7 mouse cellular contexts compared by ENCODE assay signal in genomic region chr10:81192968-81193501, GRCm38 (mm10). TPM values are rescaled to one million over a fixed set of nuclear protein-coding genes. Genes with fewer than 3 reads are reported as not detected.
DNase-seq lines count a peak whose midpoint lies in the region; ATAC-seq and TF ChIP-seq lines count a peak whose summit lies in the region.

No protein-coding gene starts in this region.

- ATAC-seq in embryonic facial prominence, embryonic 13.5 days (ENCODE audit: insufficient number of reproducible peaks, insufficient read depth, low FRiP score, low TSS enrichment, low read depth), result 0 out of 2 replicates have a peak, but pooled peaks have one; percentile 8
- ATAC-seq in hindbrain, embryonic 15.5 days (ENCODE audit: low FRiP score, low read depth), result peak; percentile 2; the same call in 1 of the 2 replicates
- peak; percentile 22 for ATAC-seq in lung, embryonic 16.5 days (ENCODE audit: low read depth)
- peak; percentile 11 for ATAC-seq in stomach, postnatal 0 days (ENCODE audit: low FRiP score, low TSS enrichment)

- WGBS in embryonic facial prominence, embryonic 13.5 days, result 3% methylated on average over 19 of the region's 19 CpGs
- WGBS in hindbrain, embryonic 15.5 days, result 3% methylated on average over 19 of the region's 19 CpGs
- 4% methylated on average over 19 of the region's 19 CpGs for WGBS in lung, embryonic 16.5 days
- 5% methylated on average over 19 of the region's 19 CpGs for WGBS in stomach, postnatal 0 days

- H3K27ac ChIP-seq in CH12.LX (ENCODE audit: insufficient read depth, low read depth), result peak overlapping the region; percentile 88
- peak overlapping the region; percentile 94 for H3K27ac ChIP-seq in embryonic facial prominence, embryonic 13.5 days
- peak overlapping the region; percentile 99 for H3K27ac ChIP-seq in hindbrain, embryonic 15.5 days (replicated peaks)
- peak overlapping the region; percentile 66; the same call in 1 of the 2 replicates for H3K27ac ChIP-seq in lung, embryonic 16.5 days (ENCODE audit: low read length)
- H3K27ac ChIP-seq in stomach, postnatal 0 days (replicated peaks), result peak overlapping the region; percentile 95

- DNase-seq in A20 (ENCODE audit: low read depth, low spot score) (peak; percentile 80), CH12.LX (ENCODE audit: extremely low read depth) (no peak)
- DNase-seq in stomach, postnatal 0 days (ENCODE audit: low spot score), result peak; percentile 48
- no peak for DNase-seq in urinary bladder, postnatal 36 days (ENCODE audit: low spot score in 2 of 2)

- peak overlapping the region; percentile 67 for H3K4me2 ChIP-seq in CH12.LX (ENCODE audit: insufficient read depth, low read depth, poor library complexity, severe bottlenecking)
- peak overlapping the region; percentile 96 for H3K4me2 ChIP-seq in embryonic facial prominence, embryonic 13.5 days
- H3K4me2 ChIP-seq in hindbrain, embryonic 15.5 days, result peak overlapping the region; percentile 99
- peak overlapping the region; percentile 95 for H3K4me2 ChIP-seq in lung, embryonic 16.5 days (ENCODE audit: low read depth, low read length)
- H3K4me2 ChIP-seq in stomach, postnatal 0 days (replicated peaks; ENCODE audit: low read depth), result peak overlapping the region; percentile 87

- peaks cover 31 to 62% of the 10 kb centered on the region in 2 experiments for H3K4me1 ChIP-seq in CH12.LX (ENCODE audit: control insufficient read depth in 1 of 2, insufficient read depth in 2 of 2)
- peaks cover 23% of the 10 kb centered on the region for H3K4me1 ChIP-seq in embryonic facial prominence, embryonic 13.5 days
- H3K4me1 ChIP-seq in hindbrain, embryonic 15.5 days (replicated peaks), result peaks cover 30% of the 10 kb centered on the region
- peaks cover 23% of the 10 kb centered on the region for H3K4me1 ChIP-seq in lung, embryonic 16.5 days (replicated peaks; ENCODE audit: control insufficient read depth, insufficient read depth, low read length)
- H3K4me1 ChIP-seq in stomach, postnatal 0 days (replicated peaks; ENCODE audit: control insufficient read depth, insufficient read depth), result peaks cover 2% of the 10 kb centered on the region; the same call in 1 of the 2 replicates

- TF ChIP-seq POLR2A in CH12.LX (IDR thresholded peaks at IDR 0.05; ENCODE audit: low read depth, low read length), result no peak

- in situ Hi-C loops in CH12.LX (cut with MboI; ENCODE audit: low pct_ligation_motif_present, low pct_unique_long_range_greater_than_20kb, low sequenced_read_pairs), result loop anchor here (10.0 kb wide), 1 partner anchor 162 kb away; the partner anchor contains the start of genes Hmg20b and Mfsd12

- TF ChIP-seq CTCF in CH12.LX (conservative IDR thresholded peaks at IDR 0.05 in 1 of 2, IDR thresholded peaks at IDR 0.05 in 1 of 2; ENCODE audit: low read depth in 2 of 2, low read length in 2 of 2), result no peak
- no peak for TF ChIP-seq CTCF in stomach, postnatal 0 days (IDR thresholded peaks at IDR 0.05; ENCODE audit: low read depth)

- dilution Hi-C loops in CH12.LX (cut with MboI; ENCODE audit: extremely low pct_ligation_motif_present, extremely low pct_unique_long_range_greater_than_20kb, low sequenced_read_pairs), result no loop called here

- H3K4me3 ChIP-seq in CH12.LX (replicated peaks in 1 of 3; ENCODE audit: low read depth in 2 of 3, low read length in 2 of 3, poor library complexity in 1 of 3), result peak overlapping the region; percentile 6 to 86 (median 59)
- H3K4me3 ChIP-seq in embryonic facial prominence, embryonic 13.5 days, result peak overlapping the region; percentile 70
- peak overlapping the region; percentile 66 for H3K4me3 ChIP-seq in hindbrain, embryonic 15.5 days
- H3K4me3 ChIP-seq in lung, embryonic 16.5 days (ENCODE audit: low read length), result peak overlapping the region; percentile 50
- peak overlapping the region; percentile 51 for H3K4me3 ChIP-seq in stomach, postnatal 0 days (ENCODE audit: low read depth, low read length)

- peaks cover 5% of the 10 kb centered on the region for H3K27me3 ChIP-seq in CH12.LX (replicated peaks)
- peaks cover 49% of the 10 kb centered on the region for H3K27me3 ChIP-seq in embryonic facial prominence, embryonic 13.5 days
- peaks cover 27% of the 10 kb centered on the region for H3K27me3 ChIP-seq in hindbrain, embryonic 15.5 days
- peaks cover 36% of the 10 kb centered on the region for H3K27me3 ChIP-seq in lung, embryonic 16.5 days (ENCODE audit: control insufficient read depth, insufficient read depth, low read depth, low read length)
- no peaks in the 10 kb centered on the region for H3K27me3 ChIP-seq in stomach, postnatal 0 days (ENCODE audit: control insufficient read depth, insufficient read depth, low read length)

- TF ChIP-seq RAD21 in CH12.LX (IDR thresholded peaks at IDR 0.05; ENCODE audit: low read depth, low read length), result no peak

- peak overlapping the region; percentile 67; the same call in 1 of the 2 replicates for H3K9ac ChIP-seq in CH12.LX (ENCODE audit: insufficient read depth, low read depth)
- peak overlapping the region; percentile 85 for H3K9ac ChIP-seq in embryonic facial prominence, embryonic 13.5 days
- peak overlapping the region; percentile 80 for H3K9ac ChIP-seq in hindbrain, embryonic 15.5 days
- peak overlapping the region; percentile 66 for H3K9ac ChIP-seq in lung, embryonic 16.5 days (ENCODE audit: low read length)
- H3K9ac ChIP-seq in stomach, postnatal 0 days (ENCODE audit: low read length), result peak overlapping the region; percentile 74

- peaks cover 15 to 31% of the 10 kb centered on the region in 2 experiments for H3K36me3 ChIP-seq in CH12.LX (replicated peaks in 1 of 2; ENCODE audit: control insufficient read depth in 1 of 2, insufficient read depth in 1 of 2, low read length in 1 of 2)
- H3K36me3 ChIP-seq in embryonic facial prominence, embryonic 13.5 days, result peaks cover 26% of the 10 kb centered on the region
- peaks cover 13% of the 10 kb centered on the region; the same call in 1 of the 2 replicates for H3K36me3 ChIP-seq in hindbrain, embryonic 15.5 days
- H3K36me3 ChIP-seq in lung, embryonic 16.5 days (ENCODE audit: control insufficient read depth, insufficient read depth, low read length), result peaks cover 12% of the 10 kb centered on the region
- peaks cover 4% of the 10 kb centered on the region; the same call in 1 of the 2 replicates for H3K36me3 ChIP-seq in stomach, postnatal 0 days (ENCODE audit: control insufficient read depth, insufficient read depth, low read length)

- no peaks in the 10 kb centered on the region for H3K79me2 ChIP-seq in CH12.LX (replicated peaks; ENCODE audit: control insufficient read depth, extremely low read depth, insufficient read depth, poor library complexity, severe bottlenecking)

- no peak for TF ChIP-seq EP300 in CH12.LX (IDR thresholded peaks at IDR 0.05; ENCODE audit: low read length)
- no peak for TF ChIP-seq EP300 in stomach, postnatal 0 days (optimal IDR thresholded peaks at IDR 0.05)

- H3K9me3 ChIP-seq in CH12.LX (replicated peaks; ENCODE audit: low read length), result no peaks in the 10 kb centered on the region
- no peaks in the 10 kb centered on the region for H3K9me3 ChIP-seq in embryonic facial prominence, embryonic 13.5 days
- H3K9me3 ChIP-seq in hindbrain, embryonic 15.5 days, result no peaks in the 10 kb centered on the region
- no peaks in the 10 kb centered on the region for H3K9me3 ChIP-seq in lung, embryonic 16.5 days (ENCODE audit: control insufficient read depth, low read length)
- no peaks in the 10 kb centered on the region for H3K9me3 ChIP-seq in stomach, postnatal 0 days (ENCODE audit: control insufficient read depth, low read length)

RNA-seq across cellular contexts. Expression of gene Nmrk2, which starts 8.8 kb away (rescaled TPM):
- 0.08 TPM in 1 of 2 replicates, not detected in the other for total RNA-seq in CH12.LX (2012; rRNA removed)
- total RNA-seq in CH12.LX (2014; rRNA removed), result not detected in 2 replicates
- polyA plus RNA-seq in CH12.LX (2012; ENCODE audit: insufficient read length, low read depth), result not detected in 2 replicates
- polyA plus RNA-seq in embryonic facial prominence, embryonic 13.5 days (2015; fragmentation: Nextera tagmentation; extraction: Ambion mirVana), result not detected in 2 replicates
- 0.10 TPM in 1 of 2 replicates, not detected in the other for polyA plus RNA-seq in hindbrain, embryonic 15.5 days (2015; fragmentation: Nextera tagmentation; extraction: Ambion mirVana)
- polyA plus RNA-seq in lung, embryonic 16.5 days (2015; fragmentation: Nextera tagmentation; extraction: Ambion mirVana), result 0.11 and 0.31 TPM in 2 replicates
- polyA plus RNA-seq in stomach, postnatal 0 days (2015; fragmentation: Nextera tagmentation; extraction: Ambion mirVana), result 0.07 TPM in 1 of 2 replicates, not detected in the other

RNA-seq across cellular contexts. Expression of gene 4930442H23Rik, which starts 9.4 kb away (rescaled TPM):
- 0.29 TPM in 1 of 2 replicates, not detected in the other for total RNA-seq in CH12.LX (2012; rRNA removed)
- not detected in 2 replicates for total RNA-seq in CH12.LX (2014; rRNA removed)
- 0.27 and 0.35 TPM in 2 replicates for polyA plus RNA-seq in CH12.LX (2012; ENCODE audit: insufficient read length, low read depth)
- polyA plus RNA-seq in embryonic facial prominence, embryonic 13.5 days (2015; fragmentation: Nextera tagmentation; extraction: Ambion mirVana), result not detected in 2 replicates
- 0.13 and 0.31 TPM in 2 replicates for polyA plus RNA-seq in hindbrain, embryonic 15.5 days (2015; fragmentation: Nextera tagmentation; extraction: Ambion mirVana)
- not detected in 2 replicates for polyA plus RNA-seq in lung, embryonic 16.5 days (2015; fragmentation: Nextera tagmentation; extraction: Ambion mirVana)
- 0.07 TPM in 1 of 2 replicates, not detected in the other for polyA plus RNA-seq in stomach, postnatal 0 days (2015; fragmentation: Nextera tagmentation; extraction: Ambion mirVana)

RNA-seq across cellular contexts. Expression of gene Dapk3, which starts 10.2 kb away (rescaled TPM):
- total RNA-seq in CH12.LX (2012; rRNA removed) (43.9 and 46.2 TPM in 2 replicates), CH12.LX (2014; rRNA removed) (25.4 and 27.5 TPM in 2 replicates)
- polyA plus RNA-seq in CH12.LX (2012; ENCODE audit: insufficient read length, low read depth), result 39.5 and 44.5 TPM in 2 replicates
- polyA plus RNA-seq in embryonic facial prominence, embryonic 13.5 days (2015; fragmentation: Nextera tagmentation; extraction: Ambion mirVana), result 57.1 and 60.1 TPM in 2 replicates
- polyA plus RNA-seq in hindbrain, embryonic 15.5 days (2015; fragmentation: Nextera tagmentation; extraction: Ambion mirVana), result 69.7 and 70.1 TPM in 2 replicates
- 37.5 and 40.5 TPM in 2 replicates for polyA plus RNA-seq in lung, embryonic 16.5 days (2015; fragmentation: Nextera tagmentation; extraction: Ambion mirVana)
- 44.6 and 51.8 TPM in 2 replicates for polyA plus RNA-seq in stomach, postnatal 0 days (2015; fragmentation: Nextera tagmentation; extraction: Ambion mirVana)

RNA-seq across cellular contexts. Expression of gene Eef2, which starts 16.6 kb away (rescaled TPM):
- total RNA-seq in CH12.LX (2012; rRNA removed), result 3,382 and 4,660 TPM in 2 replicates
- 1,528 and 1,752 TPM in 2 replicates for total RNA-seq in CH12.LX (2014; rRNA removed)
- polyA plus RNA-seq in CH12.LX (2012; ENCODE audit: insufficient read length, low read depth), result 2,532 and 2,649 TPM in 2 replicates
- 622 and 633 TPM in 2 replicates for polyA plus RNA-seq in embryonic facial prominence, embryonic 13.5 days (2015; fragmentation: Nextera tagmentation; extraction: Ambion mirVana)
- polyA plus RNA-seq in hindbrain, embryonic 15.5 days (2015; fragmentation: Nextera tagmentation; extraction: Ambion mirVana), result 532 and 536 TPM in 2 replicates
- polyA plus RNA-seq in lung, embryonic 16.5 days (2015; fragmentation: Nextera tagmentation; extraction: Ambion mirVana), result 589 and 620 TPM in 2 replicates
- 337 and 380 TPM in 2 replicates for polyA plus RNA-seq in stomach, postnatal 0 days (2015; fragmentation: Nextera tagmentation; extraction: Ambion mirVana)

RNA-seq across cellular contexts. Expression of gene Pias4, which starts 25.3 kb away (rescaled TPM):
- total RNA-seq in CH12.LX (2012; rRNA removed) (24.3 and 26.6 TPM in 2 replicates), CH12.LX (2014; rRNA removed) (13.6 and 15.3 TPM in 2 replicates)
- 26.5 and 33.5 TPM in 2 replicates for polyA plus RNA-seq in CH12.LX (2012; ENCODE audit: insufficient read length, low read depth)
- 58.1 and 60.9 TPM in 2 replicates for polyA plus RNA-seq in embryonic facial prominence, embryonic 13.5 days (2015; fragmentation: Nextera tagmentation; extraction: Ambion mirVana)
- polyA plus RNA-seq in hindbrain, embryonic 15.5 days (2015; fragmentation: Nextera tagmentation; extraction: Ambion mirVana), result 52.2 and 61.2 TPM in 2 replicates
- polyA plus RNA-seq in lung, embryonic 16.5 days (2015; fragmentation: Nextera tagmentation; extraction: Ambion mirVana), result 35.5 and 41.8 TPM in 2 replicates
- 18.7 and 20.9 TPM in 2 replicates for polyA plus RNA-seq in stomach, postnatal 0 days (2015; fragmentation: Nextera tagmentation; extraction: Ambion mirVana)

Comparison
In these comparisons a context has a peak if more than half of its experiments do, and no peak if none do; other contexts are left out.
1. DNase-seq: peak in A20 (single experiment) and stomach, postnatal 0 days (single experiment); none in CH12.LX (single experiment) and urinary bladder, postnatal 36 days (0 of 2).
2. Peak in every context shown above with its lines, with median percentiles within 50 percentile points of each other: H3K27ac ChIP-seq, H3K4me2 ChIP-seq, H3K4me3 ChIP-seq, H3K9ac ChIP-seq and ATAC-seq.